Mouse (Mus musculus): ENCODE results near the gene Gm5565.
A peak's percentile ranks its signal among the peaks of the same experiment; 100 is the strongest.
"Not testable (repeated sequence)": the region's sequence is repeated elsewhere in the genome, so short reads cannot be mapped to it uniquely, and the experiment has no call there.

The Gm5565 gene

DNA sequence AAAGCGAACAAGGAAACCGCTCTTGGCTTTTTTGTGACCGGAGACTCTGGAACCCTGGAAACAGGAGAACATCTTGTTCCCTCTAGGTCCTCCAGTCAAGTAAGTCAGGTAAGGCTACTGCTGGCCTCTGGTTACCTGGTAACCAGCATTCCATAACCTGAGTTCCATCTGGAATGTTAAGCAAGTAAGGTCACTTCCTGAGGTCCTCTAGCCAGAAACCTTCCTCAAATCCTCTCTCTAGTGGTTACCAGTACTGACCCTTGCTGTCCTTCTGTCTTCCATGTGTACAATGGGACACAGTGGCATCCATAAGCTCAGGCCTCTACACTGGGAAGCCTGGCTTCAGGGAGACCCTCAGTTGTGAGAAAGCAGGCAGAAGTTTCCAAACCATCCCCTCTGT is at the start of gene Gm5565:
Gene Gm5565, minus strand, starts transcription at position 101 of the 400 bp plus-strand sequence.
- not testable (repeated sequence) for DNase-seq (ENCODE audit: low read depth, low spot score)

DNA sequence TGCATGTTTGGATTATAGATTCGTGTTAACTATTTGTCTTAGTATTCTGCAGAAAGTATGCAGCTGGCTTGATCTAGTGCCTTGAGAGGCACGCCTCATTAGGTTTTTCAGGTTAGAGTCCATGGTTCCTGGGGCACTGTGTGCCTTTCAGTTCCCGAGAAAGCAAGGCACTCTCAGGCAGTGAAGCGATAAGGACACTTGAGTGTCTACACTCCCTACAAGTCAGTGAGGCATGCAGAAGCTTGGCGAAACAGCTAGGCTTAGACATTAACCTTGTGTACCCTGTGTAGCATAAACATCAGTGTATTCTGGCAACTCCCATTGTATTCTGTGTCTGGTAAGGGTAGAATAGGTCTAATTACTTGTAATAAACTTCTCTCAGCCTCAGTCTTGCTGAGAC is 45.2 kb upstream of the Gm5565 start:
- no peak for DNase-seq (ENCODE audit: low read depth, low spot score)

DNA sequence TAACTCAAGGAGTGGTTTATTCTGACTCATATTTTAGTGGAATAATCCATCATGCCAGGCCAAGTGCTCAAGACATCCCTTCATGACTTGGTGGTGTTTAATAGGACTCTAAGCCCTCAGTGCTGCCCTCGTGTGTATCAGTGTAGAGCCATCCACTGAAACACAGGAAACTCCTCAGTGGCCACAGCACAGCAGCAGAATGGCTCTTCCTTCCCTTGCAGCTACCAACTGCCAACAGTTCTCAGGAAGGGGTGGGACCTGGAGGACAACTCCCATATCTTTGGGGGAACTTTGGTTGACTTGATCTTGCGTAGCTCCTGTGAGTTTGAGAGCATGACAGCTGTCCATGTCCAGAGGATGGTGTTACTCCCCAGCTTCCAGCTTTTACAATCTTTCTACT is 43.6 kb upstream of the Gm5565 start:
- no peak for DNase-seq (ENCODE audit: low read depth, low spot score)

DNA sequence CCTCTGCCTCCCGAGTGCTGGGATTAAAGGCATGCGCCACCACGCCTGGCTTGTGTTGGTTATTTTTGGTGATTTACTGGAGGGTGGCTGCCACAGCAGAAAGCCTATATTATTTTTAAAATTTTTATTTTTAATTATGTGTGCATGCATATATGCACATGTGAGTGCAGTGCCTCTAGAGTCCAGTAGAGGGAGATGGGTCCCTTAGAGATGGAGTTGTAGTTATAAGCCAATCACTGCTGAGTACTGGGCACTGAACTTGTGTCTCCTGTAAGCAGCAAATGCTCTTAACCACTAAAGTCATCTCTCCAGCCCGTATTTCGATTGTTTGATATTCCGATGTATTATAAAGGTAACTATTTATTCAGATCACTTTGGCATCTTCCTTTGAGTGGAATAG is 40.2 kb upstream of the Gm5565 start:
- no peak for DNase-seq (ENCODE audit: low read depth, low spot score)

DNA sequence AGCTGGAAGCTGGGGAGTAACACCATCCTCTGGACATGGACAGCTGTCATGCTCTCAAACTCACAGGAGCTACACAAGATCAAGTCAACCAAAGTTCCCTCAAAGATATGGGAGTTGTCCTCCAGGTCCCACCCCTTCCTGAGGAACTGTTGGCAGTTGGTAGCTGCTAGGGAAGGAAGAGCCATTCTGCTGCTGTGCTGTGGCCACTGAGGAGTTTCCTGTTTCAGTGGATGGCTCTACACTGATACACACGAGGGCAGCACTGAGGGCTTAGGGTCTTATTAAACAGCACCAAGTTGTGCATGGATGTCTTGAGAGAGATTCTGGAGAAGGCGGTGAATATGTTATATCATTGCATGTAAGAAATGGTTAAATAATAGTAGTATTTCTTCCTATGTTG is 39.2 kb upstream of the Gm5565 start:
- DNase-seq (ENCODE audit: low read depth, low spot score): no peak

DNA sequence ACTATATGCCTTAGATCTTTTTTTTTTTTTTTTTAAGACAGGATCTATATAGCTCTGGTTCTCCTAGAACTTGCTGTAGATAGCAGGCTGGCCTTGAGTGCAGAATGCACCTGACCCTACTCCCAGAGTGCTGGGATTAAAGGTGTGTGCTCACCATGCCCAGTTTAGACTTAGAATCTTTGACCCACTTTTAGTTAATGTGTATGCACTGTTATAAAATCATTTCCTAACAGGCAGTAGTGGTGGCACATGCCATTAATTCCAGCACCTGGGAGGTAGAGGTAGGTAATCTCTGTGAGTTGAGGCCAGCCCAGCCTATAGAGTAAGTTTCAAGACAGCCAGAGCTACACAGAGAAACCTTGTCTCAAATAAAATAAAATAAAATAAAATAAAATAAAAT is 38.7 kb upstream of the Gm5565 start:
- no peak for DNase-seq (ENCODE audit: low read depth, low spot score)

DNA sequence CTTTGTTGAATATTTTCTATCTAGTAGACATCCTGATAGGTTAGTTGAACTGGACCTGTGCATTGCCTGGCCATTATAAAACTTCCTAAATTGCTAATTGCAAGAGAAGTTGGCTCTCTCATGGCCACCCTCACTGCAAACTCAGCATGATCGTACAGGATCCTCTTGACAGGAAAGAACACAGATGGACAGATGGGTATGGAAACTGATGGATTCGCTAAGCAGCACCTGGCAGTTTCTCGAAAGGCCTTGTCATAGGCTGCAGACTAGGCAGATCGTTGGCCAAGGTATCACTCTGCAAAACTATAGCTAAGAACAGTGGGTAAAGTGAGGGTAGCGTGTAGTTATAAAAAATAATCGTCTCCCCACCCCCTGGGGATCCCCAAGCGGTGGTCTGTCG is 33.0 kb upstream of the Gm5565 start:
- DNase-seq (ENCODE audit: low read depth, low spot score): no peak

DNA sequence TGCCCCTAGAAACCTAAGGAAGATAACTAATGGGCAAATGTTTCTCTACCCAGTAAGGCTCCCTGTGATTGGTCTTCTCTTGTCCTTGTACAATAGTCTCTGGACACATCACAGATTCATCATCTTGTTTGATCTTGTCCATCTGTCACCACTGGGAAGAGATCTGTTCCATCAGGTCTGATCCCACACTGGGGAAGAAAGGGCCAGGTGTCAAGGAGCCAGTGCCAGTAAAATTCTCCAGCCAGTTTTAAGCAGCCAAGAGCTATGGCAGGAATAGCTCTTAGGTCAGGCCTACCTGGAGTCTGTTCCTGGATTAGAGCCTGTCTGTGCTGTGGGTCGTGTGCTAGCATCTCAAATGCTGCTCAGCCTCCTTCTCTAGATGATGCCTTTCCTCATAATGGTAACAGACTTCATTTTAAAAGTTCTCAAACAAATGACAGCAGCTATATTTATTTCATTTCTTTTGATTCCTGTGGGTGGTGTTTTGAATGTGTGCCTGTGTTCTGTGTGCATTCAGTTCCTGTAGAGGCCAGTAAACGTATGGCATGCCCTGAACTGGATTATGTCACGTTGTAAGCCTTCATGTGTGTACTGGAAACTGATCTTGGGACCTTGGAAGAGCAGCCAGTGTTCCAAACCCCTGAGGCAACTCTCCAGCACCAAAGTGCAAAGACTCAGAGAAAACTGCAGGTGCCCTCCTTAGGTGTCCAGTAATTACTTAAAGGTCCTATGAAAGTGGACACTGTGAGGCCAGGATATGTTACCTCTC is 30.3 kb upstream of the Gm5565 start:
- DNase-seq (ENCODE audit: low read depth, low spot score): no peak

DNA sequence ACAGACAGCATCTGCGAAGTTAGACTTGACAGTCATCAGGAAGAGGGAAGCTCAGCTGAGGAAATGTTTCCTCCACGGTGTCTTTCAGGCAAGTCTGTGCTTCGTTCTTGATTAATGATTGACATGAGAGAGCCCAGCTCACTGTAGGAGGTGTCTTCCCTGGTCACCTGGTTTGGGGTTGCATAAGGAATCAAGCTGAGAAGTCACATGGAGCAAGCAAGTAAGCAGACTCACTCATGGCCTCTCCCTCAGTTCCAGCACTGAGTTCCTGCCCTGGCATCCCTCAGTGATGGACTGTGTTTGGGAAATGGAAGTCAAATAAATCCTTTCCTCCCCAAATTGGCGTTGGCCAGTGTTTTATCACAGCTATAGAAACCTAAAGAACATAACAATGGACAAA is 29.8 kb upstream of the Gm5565 start:
- DNase-seq (ENCODE audit: low read depth, low spot score): no peak

DNA sequence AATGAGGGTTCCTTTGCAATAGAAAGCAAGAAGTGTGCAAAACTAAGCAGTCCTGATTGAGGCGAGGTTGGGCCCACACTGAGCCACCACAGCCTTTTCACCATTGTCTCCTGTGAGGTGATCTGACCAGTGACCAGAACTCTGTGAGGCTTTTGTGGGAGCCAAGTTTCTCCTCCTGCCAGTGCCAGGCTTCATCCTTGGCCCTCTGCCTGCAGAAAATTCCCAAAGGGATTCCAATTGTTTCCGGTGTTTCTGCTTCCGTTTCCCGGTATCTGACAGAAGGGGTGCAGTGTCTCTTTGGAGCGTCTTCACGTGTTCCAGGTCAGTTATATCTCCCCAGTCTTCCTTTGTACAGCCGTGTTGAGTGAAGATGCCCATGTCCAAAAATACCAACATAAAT is 28.4 kb upstream of the Gm5565 start:
- DNase-seq (ENCODE audit: low read depth, low spot score): no peak

DNA sequence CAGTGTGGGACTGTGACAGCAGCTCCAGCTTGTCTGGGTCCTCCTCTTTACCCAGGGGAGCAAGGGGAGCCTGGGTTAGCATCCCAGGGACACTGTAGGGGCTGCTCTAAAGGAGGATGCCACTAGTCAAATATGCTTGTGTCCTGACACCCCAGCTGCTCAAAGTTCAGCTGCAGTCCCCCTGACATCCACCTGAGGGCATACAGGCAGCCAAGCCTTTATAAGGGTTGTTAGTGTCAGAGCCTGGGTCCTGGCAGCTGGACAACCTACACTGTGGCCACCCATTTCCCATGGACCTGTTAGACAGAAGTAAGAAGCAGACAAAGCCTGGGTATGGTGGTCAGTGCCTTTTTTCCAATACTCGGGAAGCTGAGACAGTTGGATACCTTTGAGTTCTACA is 27.8 kb upstream of the Gm5565 start:
- DNase-seq (ENCODE audit: low read depth, low spot score): no peak

DNA sequence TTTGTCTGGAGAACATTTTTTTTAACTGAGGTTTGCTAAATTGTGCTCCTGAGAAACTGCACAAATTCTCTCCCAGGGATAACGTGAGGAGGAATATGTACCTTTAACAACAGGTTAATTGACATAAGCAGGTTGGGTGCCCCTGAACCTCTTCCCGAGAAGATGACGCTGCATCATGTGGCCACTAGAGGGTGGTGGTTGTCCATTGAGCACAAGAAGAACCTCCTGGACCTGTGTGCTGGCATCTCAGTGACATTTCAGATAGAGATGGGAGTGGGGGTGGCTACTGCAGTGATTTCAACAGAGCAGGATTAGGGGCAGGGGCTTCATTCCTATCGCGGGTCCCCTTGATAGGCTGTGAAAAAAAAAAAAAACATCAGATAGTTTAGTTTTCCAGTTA is 27.1 kb upstream of the Gm5565 start:
- DNase-seq (ENCODE audit: low read depth, low spot score): peak; percentile 5

DNA sequence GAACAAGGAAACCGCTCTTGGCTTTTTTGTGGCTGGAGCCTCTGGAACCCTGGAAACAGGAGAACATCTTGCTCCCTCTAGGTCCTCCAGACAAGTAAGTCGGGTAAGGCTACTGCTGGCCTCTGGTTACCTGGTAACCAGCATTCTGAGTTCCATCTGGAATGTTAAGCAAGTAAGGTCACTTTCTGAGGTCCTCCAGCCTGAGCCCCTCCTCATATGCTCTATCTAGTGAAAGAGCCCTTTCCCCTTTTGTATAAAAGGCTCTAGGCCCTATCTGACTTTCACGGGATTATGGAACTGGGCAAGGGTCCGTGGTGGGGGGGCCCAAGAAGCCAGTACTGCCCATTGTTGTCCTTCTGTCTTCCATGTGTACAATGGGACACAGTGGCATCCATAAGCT is 24.9 kb upstream of the Gm5565 start, which contains the start of gene 1700001J03Rik:
Gene 1700001J03Rik, minus strand, starts transcription at position 101 of the 400 bp plus-strand sequence.
- not testable (repeated sequence) for DNase-seq (ENCODE audit: low read depth, low spot score)

DNA sequence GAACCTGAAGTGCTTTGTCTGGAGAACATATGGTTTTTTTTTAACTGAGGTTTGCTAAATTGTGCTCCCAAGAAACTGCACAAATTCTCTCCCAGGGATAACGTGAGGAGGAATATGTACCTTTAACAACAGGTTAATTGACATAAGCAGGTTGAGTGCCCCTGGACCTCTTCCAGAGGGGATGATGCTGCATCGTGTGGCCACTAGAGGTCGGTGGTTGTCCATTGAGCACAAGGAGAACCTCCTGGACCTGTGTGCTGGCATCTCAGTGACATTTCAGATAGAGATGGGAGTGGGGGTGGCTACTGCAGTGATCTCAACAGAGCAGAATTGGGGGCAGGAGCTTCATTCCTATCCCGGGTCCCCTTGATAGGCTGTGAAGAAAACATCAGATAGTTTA is 12.4 kb upstream of the Gm5565 start:
- not testable (repeated sequence) for DNase-seq (ENCODE audit: low read depth, low spot score)

DNA sequence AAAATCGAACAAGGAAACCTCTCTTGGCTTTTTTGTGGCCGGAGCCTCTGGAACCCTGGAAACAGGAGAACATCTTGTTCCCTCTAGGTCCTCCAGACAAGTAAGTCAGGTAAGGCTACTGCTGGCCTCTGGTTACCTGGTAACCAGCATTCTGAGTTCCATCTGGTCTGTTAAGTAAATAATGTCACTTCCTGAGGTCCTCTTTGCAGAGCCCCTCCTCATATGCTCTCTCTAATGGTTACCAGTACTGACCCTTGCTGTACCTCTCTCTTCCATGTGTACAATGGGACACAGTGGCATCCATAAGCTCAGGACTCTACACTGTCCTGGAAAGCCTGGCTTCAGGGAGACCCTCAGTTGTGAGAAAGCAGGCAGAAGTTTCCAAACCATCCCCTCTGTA is 10.3 kb upstream of the Gm5565 start, which contains the start of gene Gm6309:
Gene Gm6309, minus strand, starts transcription at position 101 of the 400 bp plus-strand sequence.
- DNase-seq (ENCODE audit: low read depth, low spot score): not testable (repeated sequence)

DNA sequence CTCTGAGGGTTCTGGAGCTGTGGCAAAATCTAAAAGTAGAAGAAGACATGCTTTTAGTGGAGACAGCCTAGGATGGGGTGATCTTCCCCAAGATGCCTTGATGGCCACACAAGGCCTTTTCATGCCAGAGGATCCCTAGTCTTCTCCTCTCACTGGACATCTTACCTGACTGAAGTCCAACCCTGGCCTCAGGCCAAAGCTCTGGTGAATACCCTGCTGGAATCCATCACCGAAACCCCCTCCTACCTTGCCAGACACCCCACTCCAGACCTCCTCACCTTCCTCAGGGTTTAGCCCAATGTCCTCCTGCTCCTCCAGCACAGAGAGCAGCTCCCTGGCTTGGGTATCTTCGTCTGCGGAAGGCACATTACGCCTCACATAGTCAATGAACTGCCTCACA is 2.0 kb downstream of the Gm5565 start:
- DNase-seq (ENCODE audit: low read depth, low spot score): not testable (repeated sequence)

DNA sequence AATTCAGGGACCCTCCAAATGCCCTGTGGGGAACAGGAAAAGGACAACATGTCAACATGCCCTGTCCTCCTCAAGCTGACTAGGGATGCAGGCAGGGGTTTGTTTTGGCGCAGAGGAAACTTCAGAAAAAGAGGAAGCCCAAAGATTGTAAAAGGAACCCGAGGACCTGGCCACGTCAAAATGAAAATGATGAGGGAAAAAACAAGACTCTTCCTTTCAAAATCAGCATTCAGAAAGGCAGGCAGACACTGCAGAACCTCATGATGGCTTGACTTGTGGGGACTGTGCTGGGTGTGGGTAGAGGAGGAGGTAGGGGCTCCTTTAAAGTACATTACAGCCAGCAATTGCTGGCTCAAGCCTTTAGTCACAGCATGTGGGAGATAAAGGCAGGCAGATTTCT is 9.9 kb downstream of the Gm5565 start:
- DNase-seq (ENCODE audit: low read depth, low spot score): no peak

DNA sequence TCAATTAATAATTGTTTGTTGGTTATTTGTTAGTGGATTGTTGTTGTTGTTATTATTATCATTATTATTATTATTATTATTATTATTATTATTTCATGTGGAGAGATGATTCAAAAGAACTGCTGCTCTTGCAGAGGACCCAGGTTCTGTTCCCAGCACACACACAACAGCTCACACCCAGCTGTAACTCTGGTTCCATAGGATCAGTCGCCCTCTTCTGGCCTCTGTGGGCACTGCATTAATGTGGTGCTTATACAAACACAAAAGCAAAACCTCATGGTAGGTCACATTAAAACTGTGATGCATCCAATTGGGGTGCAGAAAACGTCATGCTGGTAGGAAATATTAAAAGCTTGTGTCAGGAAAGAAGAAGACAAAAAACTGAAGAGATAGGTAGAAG is 12.4 kb downstream of the Gm5565 start:
- DNase-seq (ENCODE audit: low read depth, low spot score): no peak
